Mouse (Mus musculus): ENCODE results near the gene Nfia. TPM values are rescaled to one million over a fixed set of nuclear protein-coding genes. Genes with fewer than 3 reads are reported as not detected.

Nfia gene
- polyA plus RNA-seq, 1 experiment from 2014 or later: 78.4 TPM

GRCm38 (mm10) chr4:98063280-98063679 is 290.7 kb downstream of the Nfia start:
- H3K4me1 ChIP-seq (ENCODE audit: control insufficient read depth, insufficient read depth, low read length): peaks cover 4% of the 10 kb centered on the region; the same call in 1 of the 2 replicates
- WGBS: 24% methylated on average over 3 of the region's 3 CpGs
- no peak overlapping the region for H3K4me2 ChIP-seq (replicated peaks; ENCODE audit: low read depth, low read length)
- peak overlapping the region; percentile 77; the same call in 1 of the 2 replicates for H3K27ac ChIP-seq (ENCODE audit: low read length)
- no peak overlapping the region for H3K4me3 ChIP-seq (ENCODE audit: low read depth, low read length)
- no peaks in the 10 kb centered on the region for H3K9me3 ChIP-seq (ENCODE audit: control insufficient read depth, low read depth, low read length)
- no peak overlapping the region for H3K9ac ChIP-seq (replicated peaks; ENCODE audit: low read depth, low read length)
- peaks cover 18% of the 10 kb centered on the region for H3K36me3 ChIP-seq (ENCODE audit: control insufficient read depth, insufficient read depth, low read length)
- peak; percentile 75; the same call in 1 of the 2 replicates for ATAC-seq (ENCODE audit: insufficient number of reproducible peaks, insufficient read depth, low FRiP score, low read depth)
- no peaks in the 10 kb centered on the region for H3K27me3 ChIP-seq (ENCODE audit: control insufficient read depth, insufficient read depth, low read length)

- Histone ChIP-seq H3K27ac (ENCODE audit: low read length) (no peak overlapping the region), H3K9ac (replicated peaks; ENCODE audit: low read depth, low read length) (no peak overlapping the region), H3K27me3 (ENCODE audit: control insufficient read depth, insufficient read depth, low read length) (no peaks in the 10 kb centered on the region), H3K9me3 (ENCODE audit: control insufficient read depth, low read depth, low read length) (no peaks in the 10 kb centered on the region), H3K36me3 (ENCODE audit: control insufficient read depth, insufficient read depth, low read length) (peaks cover 4% of the 10 kb centered on the region; the same call in 1 of the 2 replicates), H3K4me2 (replicated peaks; ENCODE audit: low read depth, low read length) (no peak overlapping the region), H3K4me3 (ENCODE audit: low read depth, low read length) (no peak overlapping the region), H3K4me1 (ENCODE audit: control insufficient read depth, insufficient read depth, low read length) (no peaks in the 10 kb centered on the region)
- WGBS: 80% methylated on average over 7 of the region's 7 CpGs
- ATAC-seq (ENCODE audit: insufficient number of reproducible peaks, insufficient read depth, low FRiP score, low read depth): no peak
Observed at GRCm38 (mm10) chr4:98076106-98076505, 303.6 kb downstream of the Nfia start.

GRCm38 (mm10) chr4:98076624-98077023 is 304.1 kb downstream of the Nfia start:
- Histone ChIP-seq H3K4me1 (ENCODE audit: control insufficient read depth, insufficient read depth, low read length) (no peaks in the 10 kb centered on the region), H3K27me3 (ENCODE audit: control insufficient read depth, insufficient read depth, low read length) (no peaks in the 10 kb centered on the region), H3K4me2 (replicated peaks; ENCODE audit: low read depth, low read length) (no peak overlapping the region), H3K27ac (ENCODE audit: low read length) (no peak overlapping the region), H3K4me3 (ENCODE audit: low read depth, low read length) (no peak overlapping the region), H3K9ac (replicated peaks; ENCODE audit: low read depth, low read length) (no peak overlapping the region), H3K36me3 (ENCODE audit: control insufficient read depth, insufficient read depth, low read length) (peaks cover 4% of the 10 kb centered on the region; the same call in 1 of the 2 replicates), H3K9me3 (ENCODE audit: control insufficient read depth, low read depth, low read length) (no peaks in the 10 kb centered on the region)
- WGBS: 66% methylated on average over 7 of the region's 7 CpGs
- ATAC-seq (ENCODE audit: insufficient number of reproducible peaks, insufficient read depth, low FRiP score, low read depth): no peak

GRCm38 (mm10) chr4:98080586-98080985 is 308.1 kb downstream of the Nfia start:
- Histone ChIP-seq H3K4me2 (replicated peaks; ENCODE audit: low read depth, low read length) (no peak overlapping the region), H3K27me3 (ENCODE audit: control insufficient read depth, insufficient read depth, low read length) (no peaks in the 10 kb centered on the region)
- no peak for ATAC-seq (ENCODE audit: insufficient number of reproducible peaks, insufficient read depth, low FRiP score, low read depth)

GRCm38 (mm10) chr4:98081962-98082361 is 309.4 kb downstream of the Nfia start:
- Histone ChIP-seq H3K36me3 (ENCODE audit: control insufficient read depth, insufficient read depth, low read length) (no peaks in the 10 kb centered on the region), H3K4me2 (replicated peaks; ENCODE audit: low read depth, low read length) (no peak overlapping the region), H3K27me3 (ENCODE audit: control insufficient read depth, insufficient read depth, low read length) (no peaks in the 10 kb centered on the region), H3K4me1 (ENCODE audit: control insufficient read depth, insufficient read depth, low read length) (no peaks in the 10 kb centered on the region), H3K9ac (replicated peaks; ENCODE audit: low read depth, low read length) (no peak overlapping the region), H3K9me3 (ENCODE audit: control insufficient read depth, low read depth, low read length) (no peaks in the 10 kb centered on the region), H3K27ac (ENCODE audit: low read length) (no peak overlapping the region), H3K4me3 (ENCODE audit: low read depth, low read length) (no peak overlapping the region)
- 36% methylated on average over 1 of the region's 1 CpGs for WGBS
- no peak for ATAC-seq (ENCODE audit: insufficient number of reproducible peaks, insufficient read depth, low FRiP score, low read depth)

More at GRCm38 (mm10) chr4:98080586-98080985, 308.1 kb downstream of the Nfia start:
- WGBS: 28% methylated on average over 1 of the region's 1 CpGs
- Histone ChIP-seq H3K36me3 (ENCODE audit: control insufficient read depth, insufficient read depth, low read length) (no peaks in the 10 kb centered on the region), H3K4me1 (ENCODE audit: control insufficient read depth, insufficient read depth, low read length) (no peaks in the 10 kb centered on the region), H3K9me3 (ENCODE audit: control insufficient read depth, low read depth, low read length) (no peaks in the 10 kb centered on the region), H3K9ac (replicated peaks; ENCODE audit: low read depth, low read length) (no peak overlapping the region), H3K4me3 (ENCODE audit: low read depth, low read length) (no peak overlapping the region), H3K27ac (ENCODE audit: low read length) (no peak overlapping the region)

GRCm38 (mm10) chr4:98082512-98082911 is 310.0 kb downstream of the Nfia start:
- no peak overlapping the region for H3K4me3 ChIP-seq (ENCODE audit: low read depth, low read length)
- no peak for ATAC-seq (ENCODE audit: insufficient number of reproducible peaks, insufficient read depth, low FRiP score, low read depth)
- H3K27ac ChIP-seq (ENCODE audit: low read length): no peak overlapping the region
- no peaks in the 10 kb centered on the region for H3K4me1 ChIP-seq (ENCODE audit: control insufficient read depth, insufficient read depth, low read length)
- no peak overlapping the region for H3K4me2 ChIP-seq (replicated peaks; ENCODE audit: low read depth, low read length)
- H3K9me3 ChIP-seq (ENCODE audit: control insufficient read depth, low read depth, low read length): no peaks in the 10 kb centered on the region
- 83% methylated on average over 4 of the region's 4 CpGs for WGBS
- H3K27me3 ChIP-seq (ENCODE audit: control insufficient read depth, insufficient read depth, low read length): no peaks in the 10 kb centered on the region
- H3K9ac ChIP-seq (replicated peaks; ENCODE audit: low read depth, low read length): no peak overlapping the region
- no peaks in the 10 kb centered on the region for H3K36me3 ChIP-seq (ENCODE audit: control insufficient read depth, insufficient read depth, low read length)

GRCm38 (mm10) chr4:98085060-98085459 is 312.5 kb downstream of the Nfia start:
- WGBS: 91% methylated on average over 6 of the region's 6 CpGs
- no peaks in the 10 kb centered on the region for H3K36me3 ChIP-seq (ENCODE audit: control insufficient read depth, insufficient read depth, low read length)
- H3K9me3 ChIP-seq (ENCODE audit: control insufficient read depth, low read depth, low read length): no peaks in the 10 kb centered on the region

GRCm38 (mm10) chr4:98086976-98087375 is 314.4 kb downstream of the Nfia start:
- Histone ChIP-seq H3K9me3 (ENCODE audit: control insufficient read depth, low read depth, low read length) (no peaks in the 10 kb centered on the region), H3K36me3 (ENCODE audit: control insufficient read depth, insufficient read depth, low read length) (no peaks in the 10 kb centered on the region), H3K4me3 (ENCODE audit: low read depth, low read length) (no peak overlapping the region), H3K4me1 (ENCODE audit: control insufficient read depth, insufficient read depth, low read length) (peaks cover 3% of the 10 kb centered on the region; the same call in 1 of the 2 replicates), H3K27me3 (ENCODE audit: control insufficient read depth, insufficient read depth, low read length) (no peaks in the 10 kb centered on the region), H3K27ac (ENCODE audit: low read length) (no peak overlapping the region), H3K4me2 (replicated peaks; ENCODE audit: low read depth, low read length) (no peak overlapping the region), H3K9ac (replicated peaks; ENCODE audit: low read depth, low read length) (no peak overlapping the region)
- ATAC-seq (ENCODE audit: insufficient number of reproducible peaks, insufficient read depth, low FRiP score, low read depth): peak; percentile 42; the same call in 1 of the 2 replicates
- 53% methylated on average over 4 of the region's 4 CpGs for WGBS

More at GRCm38 (mm10) chr4:98085060-98085459, 312.5 kb downstream of the Nfia start:
- Histone ChIP-seq H3K4me3 (ENCODE audit: low read depth, low read length) (no peak overlapping the region), H3K27ac (ENCODE audit: low read length) (no peak overlapping the region), H3K9ac (replicated peaks; ENCODE audit: low read depth, low read length) (no peak overlapping the region), H3K27me3 (ENCODE audit: control insufficient read depth, insufficient read depth, low read length) (no peaks in the 10 kb centered on the region), H3K4me1 (ENCODE audit: control insufficient read depth, insufficient read depth, low read length) (no peaks in the 10 kb centered on the region), H3K4me2 (replicated peaks; ENCODE audit: low read depth, low read length) (no peak overlapping the region)
- ATAC-seq (ENCODE audit: insufficient number of reproducible peaks, insufficient read depth, low FRiP score, low read depth): no peak

- no peak overlapping the region for H3K4me3 ChIP-seq (ENCODE audit: low read depth, low read length)
- H3K4me1 ChIP-seq (ENCODE audit: control insufficient read depth, insufficient read depth, low read length): peaks cover 6% of the 10 kb centered on the region; the same call in 1 of the 2 replicates
- ATAC-seq (ENCODE audit: insufficient number of reproducible peaks, insufficient read depth, low FRiP score, low read depth): no peak
- H3K27me3 ChIP-seq (ENCODE audit: control insufficient read depth, insufficient read depth, low read length): no peaks in the 10 kb centered on the region
- no peak overlapping the region for H3K4me2 ChIP-seq (replicated peaks; ENCODE audit: low read depth, low read length)
- H3K36me3 ChIP-seq (ENCODE audit: control insufficient read depth, insufficient read depth, low read length): no peaks in the 10 kb centered on the region; the same call in 1 of the 2 replicates
- no peaks in the 10 kb centered on the region for H3K9me3 ChIP-seq (ENCODE audit: control insufficient read depth, low read depth, low read length)
- H3K9ac ChIP-seq (replicated peaks; ENCODE audit: low read depth, low read length): no peak overlapping the region
- WGBS: 62% methylated on average over 6 of the region's 6 CpGs
- H3K27ac ChIP-seq (ENCODE audit: low read length): no peak overlapping the region
Observed at GRCm38 (mm10) chr4:98089985-98090384, 317.5 kb downstream of the Nfia start.

All from stomach, embryonic 14.5 days (tissue).